Mouse (Mus musculus) spleen, adult 2 months (tissue): ENCODE measurements at regions not wholly inside any gene's neighbourhood (a gene's known extent, or its start where the extent isn't known, plus 50 kb on each side); places are given as distances from the start of the nearest gene placed in this dataset.
A peak's percentile ranks its signal among the peaks of the same experiment; 100 is the strongest.
"Not testable (repeated sequence)": the region's sequence is repeated elsewhere in the genome, so short reads cannot be mapped to it uniquely, and the experiment has no call there.

Source experiments
- DNase-seq, 2 experiments: peaks; one replicate each; pipeline versions ENCODE4 v3.0.0 to v3.0.0-alpha.2; 2012 to 2021; ENCODE audit warnings: low spot score in 2 of 2, low read depth in 1 of 2
- H3K27ac ChIP-seq: fragments of 200-500 bp; 2 replicates; pipeline ENCODE4 v1.5.1; 2012; ENCODE audit warnings: low read length, inconsistent platforms; ENCODE audit not compliant: insufficient read depth
- H3K27me3 ChIP-seq: fragments of 200-500 bp; 2 replicates; pipeline ENCODE4 v1.6.1; 2012; ENCODE audit warnings: mild to moderate bottlenecking, moderate library complexity, low read length, inconsistent platforms; ENCODE audit not compliant: control insufficient read depth, insufficient read depth
- H3K36me3 ChIP-seq: fragments of 200-500 bp; 2 replicates; pipeline ENCODE4 v1.6.1; 2012; ENCODE audit warnings: mild to moderate bottlenecking, low read length, inconsistent platforms; ENCODE audit not compliant: control insufficient read depth, insufficient read depth
- H3K4me1 ChIP-seq: fragments of 200-500 bp; 2 replicates; pipeline ENCODE4 v1.6.1; 2011; ENCODE audit warnings: inconsistent platforms; ENCODE audit not compliant: control insufficient read depth, insufficient read depth, insufficient read length
- H3K4me3 ChIP-seq: fragments of 200-500 bp; 2 replicates; pipeline ENCODE4 v1.5.1; 2011; ENCODE audit warnings: mild to moderate bottlenecking, inconsistent platforms; ENCODE audit not compliant: insufficient read depth, insufficient read length; ENCODE audit errors: extremely low read depth
- CTCF ChIP-seq: fragments of 200-500 bp; IDR thresholded peaks from 2 replicates; pipeline ENCODE4 v1.5.1; 2011; ENCODE audit warnings: mild to moderate bottlenecking, inconsistent platforms; ENCODE audit not compliant: insufficient read depth, insufficient read length, insufficient replicate concordance; ENCODE audit errors: extremely low read depth
- POLR2A ChIP-seq: fragments of 200-500 bp; IDR thresholded peaks from 2 replicates; pipeline ENCODE4 v1.6.1; 2011; ENCODE audit warnings: low read depth, low read length, inconsistent platforms
- WGBS: fragments of 180-500 bp; shearing (Covaris S2); methylation state at CpG from one replicate; pipeline ENCODE4 v1.1.7; 2018; 5-methylcytosine and 5-hydroxymethylcytosine counted together

DNA sequence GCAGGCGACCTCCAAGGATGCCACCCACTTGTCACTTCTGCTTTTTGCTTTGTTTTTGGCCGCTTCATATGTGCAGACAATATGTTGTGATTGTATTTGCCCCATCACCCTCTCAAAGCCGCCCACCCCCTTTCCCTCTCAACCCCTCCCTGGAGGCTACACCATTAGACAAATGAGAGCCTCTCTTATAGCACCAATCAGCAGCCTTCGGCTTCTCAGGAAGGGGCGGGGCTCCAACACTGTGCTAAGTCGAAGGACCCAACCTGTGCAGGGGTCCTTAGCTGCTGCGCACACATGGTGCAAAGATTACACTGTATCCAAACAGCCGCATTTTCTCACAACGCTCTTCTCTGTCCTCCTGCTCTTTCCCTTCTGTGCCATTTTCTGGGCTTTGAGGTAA lies 305.1 kb upstream of the 3110018I06Rik start:
- Histone ChIP-seq H3K27ac (peak overlapping the region; percentile 90), H3K27me3 (no peaks in the 10 kb centered on the region), H3K4me1 (no peaks in the 10 kb centered on the region), H3K36me3 (no peaks in the 10 kb centered on the region), H3K4me3 (peak overlapping the region; percentile 55; the same call in 1 of the 2 replicates)
- WGBS: 50% methylated on average over 9 of the region's 9 CpGs
- peak in 1 of 2 experiments; percentile 26 for DNase-seq
- no peak for TF ChIP-seq CTCF
- peak; percentile 44; the same call in 1 of the 2 replicates for TF ChIP-seq POLR2A

DNA sequence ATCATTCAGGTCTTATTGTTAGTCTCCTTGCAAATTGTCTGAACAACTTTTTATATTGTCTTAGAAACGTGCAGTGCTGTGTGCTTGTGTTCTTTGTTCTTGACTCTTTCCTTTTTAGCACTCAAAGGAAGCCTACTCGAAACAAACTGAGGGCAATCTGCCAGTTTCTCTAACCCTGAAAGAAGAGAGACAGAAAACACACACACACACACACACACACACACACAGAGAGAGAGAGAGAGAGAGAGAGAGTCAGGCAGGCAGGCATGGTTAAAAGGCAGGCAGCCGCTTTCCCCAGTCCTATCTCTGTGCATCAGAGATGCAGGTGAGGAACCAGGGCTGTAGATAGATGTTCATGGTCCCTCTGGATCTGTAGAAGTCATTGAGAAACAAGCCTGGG lies 304.0 kb upstream of the 3110018I06Rik start:
- Histone ChIP-seq H3K27me3 (no peaks in the 10 kb centered on the region), H3K27ac (peak overlapping the region; percentile 90), H3K4me3 (0 out of 2 replicates have a peak overlapping the region, but pooled peaks have one; percentile 55), H3K4me1 (no peaks in the 10 kb centered on the region), H3K36me3 (no peaks in the 10 kb centered on the region)
- TF ChIP-seq CTCF: no peak
- TF ChIP-seq POLR2A: no peak
- 52% methylated on average over 3 of the region's 3 CpGs for WGBS
- DNase-seq: peak in 1 of 2 experiments; percentile 41

GRCm38 (mm10) chr12:107186361-107186760 lies 302.1 kb upstream of the 3110018I06Rik start:
- H3K4me1 ChIP-seq: no peaks in the 10 kb centered on the region
- H3K4me3 ChIP-seq: no peak overlapping the region
- WGBS: 81% methylated on average over 6 of the region's 6 CpGs
- no peaks in the 10 kb centered on the region for H3K36me3 ChIP-seq
- no peak for DNase-seq
- H3K27me3 ChIP-seq: no peaks in the 10 kb centered on the region
- TF ChIP-seq POLR2A: no peak
- no peak for TF ChIP-seq CTCF
- H3K27ac ChIP-seq: no peak overlapping the region

- Histone ChIP-seq H3K4me1 (no peaks in the 10 kb centered on the region), H3K27ac (no peak overlapping the region), H3K27me3 (no peaks in the 10 kb centered on the region), H3K4me3 (no peak overlapping the region), H3K36me3 (no peaks in the 10 kb centered on the region)
- WGBS: 76% methylated on average over 5 of the region's 5 CpGs
- TF ChIP-seq POLR2A (no peak), CTCF (no peak)
- no peak for DNase-seq
These were observed 300.4 kb upstream of the 3110018I06Rik start for GRCm38 (mm10) chr12:107188055-107188454.

- Histone ChIP-seq H3K4me3 (no peak overlapping the region), H3K4me1 (no peaks in the 10 kb centered on the region), H3K27ac (no peak overlapping the region), H3K36me3 (no peaks in the 10 kb centered on the region), H3K27me3 (no peaks in the 10 kb centered on the region)
- DNase-seq: no peak
- WGBS: 78% methylated on average over 2 of the region's 2 CpGs
- no peak for TF ChIP-seq CTCF
- TF ChIP-seq POLR2A: no peak
These were observed 289.9 kb upstream of the 3110018I06Rik start for GRCm38 (mm10) chr12:107198389-107199018.

- 38% methylated on average over 4 of the region's 4 CpGs for WGBS
- Histone ChIP-seq H3K27ac (no peak overlapping the region), H3K27me3 (no peaks in the 10 kb centered on the region), H3K4me1 (no peaks in the 10 kb centered on the region), H3K4me3 (no peak overlapping the region), H3K36me3 (no peaks in the 10 kb centered on the region)
- peak in 1 of 2 experiments; percentile 6 for DNase-seq
- no peak for TF ChIP-seq POLR2A
- TF ChIP-seq CTCF: no peak
These were observed 287.5 kb upstream of the 3110018I06Rik start for GRCm38 (mm10) chr12:107200903-107201302.

GRCm38 (mm10) chr12:107208826-107209225 lies 279.6 kb upstream of the 3110018I06Rik start:
- H3K27ac ChIP-seq, DNase-seq: not testable (repeated sequence)
- 74% methylated on average over 6 of the region's 6 CpGs for WGBS

More at GRCm38 (mm10) chr12:107208826-107209225, 279.6 kb upstream of the 3110018I06Rik start:
- not testable (repeated sequence) for H3K36me3 ChIP-seq, H3K4me1 ChIP-seq, H3K27me3 ChIP-seq, H3K4me3 ChIP-seq
